Mouse (Mus musculus): ENCODE results near the gene Pcmtd2. TPM values are rescaled to one million over a fixed set of nuclear protein-coding genes. Genes with fewer than 3 reads are reported as not detected.

Pcmtd2 gene
- total RNA-seq, 1 experiment from 2014 or later: 73.3 TPM

Other genes starting within 250 kb of the Pcmtd2 start
- gene Prpf6, start 246.0 kb upstream of the Pcmtd2 start, total RNA-seq (2017): 103 and 106 TPM in 2 replicates
- gene Zfp512b, start 245.1 kb upstream of the Pcmtd2 start, total RNA-seq (2017): 24.6 and 26.6 TPM in 2 replicates
- 6.9 and 9.7 TPM in 2 replicates for gene Samd10, start 238.6 kb upstream of the Pcmtd2 start, total RNA-seq (2017)
- not detected in 2 replicates for gene Gm29797, start 180.8 kb upstream of the Pcmtd2 start, total RNA-seq (2017)
- not detected in 2 replicates for gene Sox18, start 166.2 kb upstream of the Pcmtd2 start, total RNA-seq (2017)
- gene Tcea2, start 157.5 kb upstream of the Pcmtd2 start, total RNA-seq (2017): 18.4 and 24.7 TPM in 2 replicates
- 175 and 197 TPM in 2 replicates for gene Rgs19, start 143.9 kb upstream of the Pcmtd2 start, total RNA-seq (2017)
- not detected in 2 replicates for gene Lkaaear1, start 139.4 kb upstream of the Pcmtd2 start, total RNA-seq (2017)
- gene Oprl1, start 122.8 kb upstream of the Pcmtd2 start, total RNA-seq (2017): 0.49 and 0.81 TPM in 2 replicates
- 0.58 TPM in 1 of 2 replicates, not detected in the other for gene Myt1, start 74.5 kb upstream of the Pcmtd2 start, total RNA-seq (2017)
- gene Polr3k, start 26.5 kb downstream of the Pcmtd2 start, total RNA-seq (2017): 12.5 and 14.1 TPM in 2 replicates
- gene Gm14496, start 153.3 kb downstream of the Pcmtd2 start, total RNA-seq (2017): 0.12 TPM in 1 of 2 replicates, not detected in the other